Mouse (Mus musculus) stomach, embryonic 16.5 days (tissue): ENCODE results near the gene Prkra. TPM values are rescaled to one million over a fixed set of nuclear protein-coding genes. Genes with fewer than 3 reads are reported as not detected.
"Not testable (repeated sequence)": the region's sequence is repeated elsewhere in the genome, so short reads cannot be mapped to it uniquely, and the experiment has no call there.

Experiments
- ATAC-seq: fragments of 200-750 bp; cut with Nextera tagmentation; 2 replicates; pipeline ENCODE4 v1.8.0; 2017; ENCODE audit warnings: moderate number of reproducible peaks, moderate TSS enrichment; ENCODE audit not compliant: insufficient read depth, low FRiP score
- H3K27ac ChIP-seq: fragments of 300-500 bp; sonication (generic); 2 replicates; pipeline ENCODE4 v1.5.1; 2014; ENCODE audit warnings: low read length
- H3K27me3 ChIP-seq: fragments of 300-500 bp; sonication (generic); 2 replicates; pipeline ENCODE4 v1.6.1; 2014; ENCODE audit warnings: low read length, control low read depth, mixed read lengths; ENCODE audit not compliant: control insufficient read depth, insufficient read depth
- H3K36me3 ChIP-seq: fragments of 300-500 bp; sonication (generic); 2 replicates; pipeline ENCODE4 v1.6.1; 2014; ENCODE audit warnings: low read length; ENCODE audit not compliant: control insufficient read depth, insufficient read depth
- H3K4me1 ChIP-seq: fragments of 300-500 bp; sonication (generic); 2 replicates; pipeline ENCODE4 v1.6.1; 2014; ENCODE audit warnings: low read length, control low read depth, mixed read lengths; ENCODE audit not compliant: control insufficient read depth, insufficient read depth
- H3K4me2 ChIP-seq: fragments of 300-500 bp; sonication (generic); 2 replicates; pipeline ENCODE4 v1.6.1; 2014; ENCODE audit warnings: low read depth, low read length, mixed read lengths
- H3K4me3 ChIP-seq: fragments of 300-500 bp; sonication (generic); replicated peaks from 2 replicates; pipeline ENCODE4 v1.5.1; 2014; ENCODE audit warnings: mild to moderate bottlenecking, low read length
- H3K9ac ChIP-seq: fragments of 300-500 bp; sonication (generic); 2 replicates; pipeline ENCODE4 v1.6.1; 2014; ENCODE audit warnings: low read length
- H3K9me3 ChIP-seq: fragments of 300-500 bp; sonication (generic); replicated peaks from 2 replicates; pipeline ENCODE4 v1.6.1; 2016; ENCODE audit warnings: low read length, control low read depth; ENCODE audit not compliant: control insufficient read depth
- WGBS: fragments of 180-500 bp; shearing (Covaris S2); extraction: QIAGEN DNeasy Blood & Tissue Kit; methylation state at CpG from one replicate; pipeline ENCODE4 v1.1.7; 2014; 5-methylcytosine and 5-hydroxymethylcytosine counted together
- polyA plus RNA-seq: library from polyadenylated mRNA; unstranded; fragments of >200 nt; fragmentation: Nextera tagmentation; extraction: Ambion mirVana; gene quantifications from 2 replicates; pipeline ENCODE4 v1.2.1, GENCODE M21; 2015

The Prkra gene
- polyA plus RNA-seq, 1 experiment from 2014 or later: 49.2 TPM

DNA sequence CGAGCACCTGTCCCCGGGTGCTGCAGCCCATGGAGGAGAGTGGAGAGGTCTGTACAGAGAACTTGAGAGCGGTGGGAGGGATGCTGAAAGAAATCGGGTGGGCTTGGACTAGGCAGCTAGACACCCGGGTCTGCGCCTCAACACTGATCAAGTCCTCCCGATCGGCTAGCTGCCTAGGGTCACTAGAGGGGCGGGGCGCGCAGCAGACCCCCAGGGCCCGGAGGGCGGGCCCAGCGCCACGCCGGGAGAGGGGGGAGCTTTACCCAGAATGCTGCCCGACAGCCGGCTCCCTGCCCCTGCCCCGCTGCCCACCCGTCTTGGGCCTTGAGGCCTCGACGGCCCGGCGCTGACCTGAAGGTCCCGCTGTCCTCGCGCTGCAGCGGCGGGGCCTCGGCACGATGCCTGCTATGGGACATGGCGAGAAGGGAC is 360 bp downstream of the Prkra start:
- H3K4me1 ChIP-seq: peaks cover 15% of the 10 kb centered on the region
- H3K4me2 ChIP-seq: peak overlapping the region; percentile 91
- peak overlapping the region; percentile 93 for H3K9ac ChIP-seq
- peak overlapping the region; percentile 87 for H3K27ac ChIP-seq
- WGBS: 1% methylated on average over 32 of the region's 32 CpGs
- H3K4me3 ChIP-seq: peak overlapping the region; percentile 87
- ATAC-seq: peak; percentile 35; the same call in 1 of the 2 replicates
- H3K9me3 ChIP-seq: no peaks in the 10 kb centered on the region
- peaks cover 1% of the 10 kb centered on the region; the same call in 1 of the 2 replicates for H3K36me3 ChIP-seq
- H3K27me3 ChIP-seq: no peaks in the 10 kb centered on the region

DNA sequence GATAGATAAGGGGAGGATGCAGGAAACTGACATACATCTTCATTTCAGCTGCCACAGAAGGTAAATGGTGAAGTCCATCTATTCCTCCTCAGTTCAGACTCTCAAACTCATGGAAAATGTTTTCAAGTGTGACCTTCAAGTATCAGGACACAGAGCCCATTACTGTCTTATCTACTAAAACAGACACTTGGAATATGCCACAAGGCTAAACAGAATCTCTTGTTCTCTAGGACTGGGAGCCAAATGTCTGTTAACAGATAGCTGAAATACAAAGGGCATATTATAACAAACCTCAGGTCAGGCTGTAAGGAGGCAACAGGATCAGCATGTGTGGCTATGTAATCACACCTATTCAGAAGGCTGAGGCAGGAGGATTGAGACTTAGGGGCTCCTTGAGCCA is 4.0 kb downstream of the Prkra start:
- peaks cover 10% of the 10 kb centered on the region for H3K36me3 ChIP-seq
- H3K4me3 ChIP-seq: no peak overlapping the region
- ATAC-seq: no peak

DNA sequence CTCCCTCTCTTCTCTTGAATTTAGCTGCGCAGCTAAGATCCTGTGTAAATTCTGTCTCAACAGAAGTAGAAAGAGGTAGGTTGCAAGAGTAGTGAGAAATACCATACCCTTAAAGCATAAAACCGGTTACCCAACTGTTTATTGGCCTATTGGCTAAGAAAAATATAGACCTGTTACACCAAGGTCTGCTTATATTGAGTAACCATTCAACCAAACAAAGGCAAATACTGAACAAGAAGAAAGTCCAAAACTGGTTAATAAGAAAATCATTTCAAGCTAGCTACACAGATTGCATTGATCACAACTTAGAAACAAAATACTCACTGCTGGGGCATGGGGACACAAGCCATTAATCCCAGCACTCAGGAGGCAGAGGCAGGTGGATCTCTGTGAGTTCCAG is 8.2 kb downstream of the Prkra start:
- Histone ChIP-seq H3K4me1 (no peaks in the 10 kb centered on the region), H3K36me3 (peaks cover 21% of the 10 kb centered on the region)
- 97% methylated on average over 2 of the region's 2 CpGs for WGBS

More for the DNA sequence above, 4.0 kb downstream of the Prkra start:
- Histone ChIP-seq H3K9me3 (no peaks in the 10 kb centered on the region), H3K27ac (no peak overlapping the region), H3K4me1 (peaks cover 13% of the 10 kb centered on the region), H3K9ac (no peak overlapping the region), H3K4me2 (no peak overlapping the region), H3K27me3 (no peaks in the 10 kb centered on the region)

DNA sequence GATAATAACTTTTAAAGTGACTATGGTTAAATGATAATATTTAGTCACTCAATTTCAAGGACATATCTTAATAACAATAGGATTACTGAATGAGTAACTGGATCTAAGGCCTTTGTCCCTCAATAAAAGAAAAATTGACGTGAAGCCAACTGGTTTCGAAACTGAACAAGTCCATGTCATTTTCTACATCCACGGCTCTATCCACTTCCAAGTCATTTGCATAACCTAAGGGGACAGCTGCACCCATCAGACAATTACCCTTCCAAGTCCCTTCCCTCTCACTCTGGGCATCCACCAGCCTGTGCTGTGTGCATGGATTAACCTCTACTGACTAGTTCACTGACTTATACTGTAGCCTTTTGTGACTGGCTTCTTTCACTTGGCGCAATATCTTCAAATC is 16.2 kb downstream of the Prkra start:
- Histone ChIP-seq H3K4me1 (no peaks in the 10 kb centered on the region), H3K4me3 (no peak overlapping the region), H3K9ac (no peak overlapping the region), H3K27ac (no peak overlapping the region), H3K9me3 (0 out of 2 replicates have a peak, but pooled peaks cover 2% of the 10 kb centered on the region), H3K4me2 (no peak overlapping the region), H3K27me3 (no peaks in the 10 kb centered on the region), H3K36me3 (peaks cover 43% of the 10 kb centered on the region)
- ATAC-seq: no peak
- 93% methylated on average over 4 of the region's 4 CpGs for WGBS

More for the DNA sequence above, 8.2 kb downstream of the Prkra start:
- Histone ChIP-seq H3K27ac (no peak overlapping the region), H3K27me3 (no peaks in the 10 kb centered on the region), H3K4me3 (no peak overlapping the region), H3K9me3 (no peaks in the 10 kb centered on the region), H3K4me2 (no peak overlapping the region), H3K9ac (no peak overlapping the region)
- no peak for ATAC-seq

DNA sequence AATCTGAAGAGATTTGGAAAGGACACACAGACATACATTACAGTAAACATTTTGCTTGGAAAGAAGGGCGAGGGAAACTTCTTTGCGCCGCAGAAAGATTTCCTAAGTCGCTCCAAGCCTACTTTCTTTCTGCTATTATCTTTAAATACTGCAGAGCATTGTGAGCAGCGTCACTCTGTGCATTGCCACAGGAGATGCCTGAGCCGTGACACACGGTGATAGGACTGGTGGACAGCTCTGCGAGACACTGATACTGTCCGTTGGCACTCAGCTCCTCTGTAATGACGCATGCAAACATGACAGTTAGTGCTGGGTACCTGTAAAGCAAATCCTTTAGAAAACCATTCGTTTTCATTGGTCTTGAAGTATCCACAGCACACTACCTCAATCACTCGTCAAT is 17.5 kb downstream of the Prkra start:
- H3K27me3 ChIP-seq: no peaks in the 10 kb centered on the region
- WGBS: 88% methylated on average over 12 of the region's 12 CpGs
- no peak overlapping the region for H3K9ac ChIP-seq

DNA sequence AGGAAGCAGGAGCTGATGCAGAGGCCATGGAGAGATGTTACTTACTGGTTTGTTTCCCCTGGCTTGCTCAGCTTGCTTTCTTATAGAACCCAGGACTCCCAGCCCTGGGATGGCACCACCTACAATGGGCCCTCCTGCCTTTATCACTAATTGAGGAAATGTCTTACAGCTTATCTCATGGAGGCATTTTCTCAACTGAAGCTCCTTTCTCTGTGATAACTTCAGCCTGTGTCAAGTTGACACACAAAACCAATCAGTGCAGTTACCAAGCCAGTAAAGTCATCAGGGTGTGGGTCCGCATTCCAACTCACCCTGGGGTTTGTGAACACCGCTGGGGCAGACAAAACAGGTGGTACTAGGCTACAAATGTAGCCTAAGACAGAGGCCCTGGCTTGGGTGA is 25.5 kb downstream of the Prkra start:
- not testable (repeated sequence) for H3K4me1 ChIP-seq, H3K27ac ChIP-seq, H3K9me3 ChIP-seq, H3K4me2 ChIP-seq, H3K9ac ChIP-seq, ATAC-seq, H3K4me3 ChIP-seq, H3K36me3 ChIP-seq, H3K27me3 ChIP-seq
- 88% methylated on average over 2 of the region's 2 CpGs for WGBS

More for the DNA sequence above, 17.5 kb downstream of the Prkra start:
- Histone ChIP-seq H3K9me3 (0 out of 2 replicates have a peak, but pooled peaks cover 10% of the 10 kb centered on the region), H3K4me1 (no peaks in the 10 kb centered on the region), H3K4me3 (no peak overlapping the region), H3K36me3 (peaks cover 40% of the 10 kb centered on the region), H3K27ac (no peak overlapping the region), H3K4me2 (no peak overlapping the region)
- no peak for ATAC-seq

DNA sequence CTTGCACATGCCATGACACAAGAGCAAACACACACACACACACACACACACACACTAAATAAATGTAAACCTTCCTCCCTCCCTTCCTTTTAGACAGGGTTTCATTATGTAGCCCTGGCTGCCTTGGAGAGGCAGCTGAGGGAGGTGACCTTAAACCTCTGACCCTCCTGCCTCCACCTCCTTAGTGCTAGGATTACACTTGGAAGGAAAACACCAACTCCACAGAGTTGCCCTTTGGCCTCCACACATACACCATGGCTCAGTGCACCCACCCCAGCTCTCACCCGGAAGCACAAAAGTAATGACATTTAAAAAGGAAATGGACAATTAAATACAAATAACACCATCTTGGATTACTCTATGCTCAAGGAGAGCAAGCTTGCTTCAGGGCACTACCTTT is 26.1 kb downstream of the Prkra start:
- Histone ChIP-seq H3K4me2 (no peak overlapping the region), H3K27me3 (no peaks in the 10 kb centered on the region), H3K9me3 (0 out of 2 replicates have a peak, but pooled peaks cover 9% of the 10 kb centered on the region), H3K4me3 (no peak overlapping the region), H3K36me3 (peaks cover 5% of the 10 kb centered on the region; the same call in 1 of the 2 replicates), H3K27ac (no peak overlapping the region), H3K9ac (no peak overlapping the region), H3K4me1 (no peaks in the 10 kb centered on the region)
- 54% methylated on average over 1 of the region's 1 CpGs for WGBS
- ATAC-seq: no peak

DNA sequence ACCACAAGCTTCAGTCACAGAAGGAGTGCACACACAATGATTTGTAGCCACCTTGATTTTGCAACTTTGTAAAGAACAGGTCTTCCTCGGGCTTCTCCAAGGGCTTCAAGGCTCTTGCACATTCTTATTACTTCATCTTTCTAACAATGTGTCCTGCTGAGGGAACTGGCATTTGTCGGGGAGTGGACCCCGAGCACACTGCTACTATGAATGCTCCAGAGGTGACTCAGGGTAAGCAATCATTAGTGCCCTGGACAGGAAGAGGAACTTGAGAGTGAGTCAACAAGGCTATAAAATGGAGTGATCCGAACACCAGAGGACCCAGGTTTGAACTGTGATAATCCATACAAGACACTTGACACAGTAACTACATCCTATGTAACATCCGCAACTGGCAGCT is 27.6 kb downstream of the Prkra start:
- no peak overlapping the region for H3K27ac ChIP-seq
- WGBS: 79% methylated on average over 5 of the region's 5 CpGs
- no peak for ATAC-seq

DNA sequence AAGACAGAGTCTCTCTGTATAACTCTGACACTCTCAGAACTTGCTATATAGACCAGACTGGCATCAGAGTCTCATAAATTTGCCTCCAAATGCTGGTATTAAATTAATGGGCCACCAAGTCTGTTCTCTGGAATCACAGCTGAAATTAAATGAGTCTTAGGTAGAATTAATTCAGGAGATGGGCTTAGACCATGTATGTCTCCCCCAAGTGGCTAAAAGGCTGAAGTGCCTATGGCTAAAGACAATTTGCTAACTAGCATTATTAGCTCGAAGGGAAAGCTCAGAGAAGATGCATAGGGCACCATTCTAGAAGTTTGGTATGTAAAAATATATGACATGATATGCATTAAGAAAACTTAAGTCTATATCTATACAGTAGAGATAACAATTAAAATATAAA is 29.7 kb downstream of the Prkra start:
- H3K9me3 ChIP-seq: no peaks in the 10 kb centered on the region
- H3K27me3 ChIP-seq: no peaks in the 10 kb centered on the region
- H3K4me1 ChIP-seq: no peaks in the 10 kb centered on the region
- no peak for ATAC-seq
- 27% methylated on average over 1 of the region's 1 CpGs for WGBS
- no peaks in the 10 kb centered on the region for H3K36me3 ChIP-seq
- H3K4me2 ChIP-seq: no peak overlapping the region
- H3K4me3 ChIP-seq: no peak overlapping the region
- no peak overlapping the region for H3K27ac ChIP-seq
- no peak overlapping the region for H3K9ac ChIP-seq

More for the DNA sequence above, 27.6 kb downstream of the Prkra start:
- Histone ChIP-seq H3K9me3 (no peaks in the 10 kb centered on the region), H3K4me3 (no peak overlapping the region), H3K27me3 (no peaks in the 10 kb centered on the region), H3K4me1 (no peaks in the 10 kb centered on the region), H3K4me2 (no peak overlapping the region), H3K36me3 (no peaks in the 10 kb centered on the region), H3K9ac (no peak overlapping the region)

DNA sequence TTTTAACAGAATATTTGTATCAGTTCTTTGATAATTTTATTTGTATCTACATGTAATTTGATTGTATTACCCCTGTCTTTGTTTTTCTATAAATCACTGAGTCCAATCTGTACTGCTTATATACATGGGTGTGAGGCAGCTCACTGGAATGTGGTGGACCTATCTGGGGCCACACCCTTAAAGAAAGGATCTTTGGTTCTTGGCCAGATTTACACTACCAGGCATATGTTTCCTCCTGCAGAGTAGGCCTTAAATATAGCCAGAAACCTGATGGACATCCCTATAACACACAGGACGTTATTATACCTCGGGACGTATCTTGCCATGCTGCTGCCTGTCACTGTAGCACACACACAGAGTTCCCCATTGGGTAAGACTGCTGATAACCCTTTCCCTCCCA is 35.8 kb downstream of the Prkra start:
- Histone ChIP-seq H3K36me3 (no peaks in the 10 kb centered on the region), H3K4me3 (no peak overlapping the region), H3K9me3 (no peaks in the 10 kb centered on the region), H3K4me1 (no peaks in the 10 kb centered on the region), H3K27me3 (no peaks in the 10 kb centered on the region), H3K9ac (no peak overlapping the region), H3K4me2 (no peak overlapping the region), H3K27ac (no peak overlapping the region)
- 86% methylated on average over 3 of the region's 3 CpGs for WGBS
- no peak for ATAC-seq
